Mouse (Mus musculus) megakaryocyte, embryonic 14.5 days (primary cell): Measurements from ENCODE around the gene Hdc.

Experiments
- FLI1 ChIP-seq: IDR thresholded peaks from 2 replicates; pipeline ENCODE4 v1.6.1; 2012; ENCODE audit warnings: low read length, inconsistent platforms, mixed read lengths
- GATA1 ChIP-seq: IDR thresholded peaks from 3 replicates; pipeline ENCODE4 v1.6.1; 2012; ENCODE audit warnings: mixed read lengths, low read length, inconsistent platforms, borderline replicate concordance

GRCm38 (mm10) chr2:126597279-126598241, 21.5 kb downstream of the Hdc start:
- TF ChIP-seq GATA1 (no peak), FLI1 (no peak)
